ENCODE assay signal across 15 mouse cellular contexts in the genomic region with DNA sequence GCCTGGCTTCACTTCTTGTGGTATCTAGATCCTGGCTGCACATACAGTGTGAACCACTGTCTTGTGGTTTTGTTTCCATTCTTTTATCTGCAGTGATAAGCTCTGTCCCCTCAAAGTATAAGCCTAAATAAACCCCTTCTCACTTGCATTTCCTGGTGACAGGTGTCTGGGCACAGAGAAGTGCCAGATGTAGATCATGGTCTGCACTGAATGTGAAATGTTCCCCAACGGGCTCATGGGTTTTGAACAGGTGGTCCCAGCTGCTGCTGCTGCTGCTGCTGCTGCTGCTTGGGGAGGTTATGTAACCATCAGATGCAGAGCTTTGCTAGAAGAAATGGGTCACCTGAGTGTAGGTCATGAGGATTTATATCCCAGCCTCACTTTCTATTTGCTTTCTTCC.
"Had no signal": no experiment of that assay in that cellular context is flagged by ENCODE, and none has a peak within 500 bp of the region (broad histone marks: within the 10 kb centered on the region; RNA-seq: fewer than 3 reads in every experiment).

No protein-coding gene starts in this region.

- H3K4me2 ChIP-seq: neural tube, embryonic 13.5 days; neural tube, embryonic 15.5 days; stomach, embryonic 15.5 days had no signal

- H3K27me3 ChIP-seq: neural tube, embryonic 13.5 days; neural tube, embryonic 15.5 days; stomach, embryonic 15.5 days had no signal

- DNase-seq: retina, postnatal 1 day; right cerebral cortex, adult 18-20 months; right cerebral cortex, postnatal 14 days; right cerebral cortex, postnatal 25 days; right cerebral cortex, postnatal 4 days; spleen, adult 18-20 months; thymus, adult 18-20 months; thymus, adult 2 months; thymus, postnatal 14 days; thymus, postnatal 25 days; thymus, postnatal 36 days; thymus, postnatal 4 days had no signal

- H3K36me3 ChIP-seq: neural tube, embryonic 13.5 days; neural tube, embryonic 15.5 days; stomach, embryonic 15.5 days had no signal

- H3K4me3 ChIP-seq: neural tube, embryonic 13.5 days; neural tube, embryonic 15.5 days; stomach, embryonic 15.5 days had no signal
